Mouse (Mus musculus): ENCODE data around the gene Plod1. TPM values are rescaled to one million over a fixed set of nuclear protein-coding genes. Genes with fewer than 3 reads are reported as not detected.

Plod1 gene
- 10 to 100 TPM; 90.1 to 95.0 TPM for total RNA-seq (2021)
- long read RNA-seq, experiment 1, transcript Plod1-201 (19 exons, 3,243 nt), result major isoform, 92 of 123 reads
- long read RNA-seq, experiment 1, partial matches to known transcripts, result 22 of 123 reads
- long read RNA-seq, experiment 1, other reads (novel, unspliced or antisense), result 9 of 123 reads
- long read RNA-seq, experiment 2, transcript Plod1-201 (19 exons, 3,243 nt), result major isoform, 106 of 131 reads
- long read RNA-seq, experiment 2, partial matches to known transcripts, result 18 of 131 reads
- long read RNA-seq, experiment 2, other reads (novel, unspliced or antisense), result 7 of 131 reads

- intact Hi-C loops (cut with DNase I), result no loop called here
- peak; percentile 92 for DNase-seq
These were observed at the start of gene Plod1 for GRCm38 (mm10) chr4:147936331-147936954. Gene Plod1, minus strand, starts transcription at chr4:147936767.

GRCm38 (mm10) chr4:147985205-147986132 is 48.9 kb upstream of the Plod1 start, which contains the start of gene Nppb:
Gene Nppb, plus strand, starts transcription at chr4:147985788.
- peak; percentile 56 to 71 for DNase-seq
- intact Hi-C loops (cut with DNase I), result no loop called here

GRCm38 (mm10) chr4:147979441-147979860 is 42.9 kb upstream of the Plod1 start:
- intact Hi-C loops (cut with DNase I), result no loop called here
- no peak for DNase-seq

- intact Hi-C loops (cut with DNase I), result no loop called here
- no peak for DNase-seq
These were observed 41.8 kb upstream of the Plod1 start for GRCm38 (mm10) chr4:147978391-147978790.

- DNase-seq, result no peak
- intact Hi-C loops (cut with DNase I), result no loop called here
These were observed 41.2 kb upstream of the Plod1 start for GRCm38 (mm10) chr4:147977726-147978125.

GRCm38 (mm10) chr4:147976237-147976636 is 39.7 kb upstream of the Plod1 start:
- intact Hi-C loops (cut with DNase I), result no loop called here
- no peak for DNase-seq

GRCm38 (mm10) chr4:147969337-147969736 is 32.8 kb upstream of the Plod1 start:
- intact Hi-C loops (cut with DNase I), result no loop called here
- DNase-seq, result peak in 1 of 2 experiments; percentile 30

- intact Hi-C loops (cut with DNase I), result no loop called here
- no peak for DNase-seq
These were observed 32.2 kb upstream of the Plod1 start for GRCm38 (mm10) chr4:147968816-147969215.

- peak in 1 of 2 experiments; percentile 51 for DNase-seq
These were observed 29.1 kb upstream of the Plod1 start for GRCm38 (mm10) chr4:147965712-147966111.

GRCm38 (mm10) chr4:147963623-147964022 is 27.1 kb upstream of the Plod1 start:
- intact Hi-C loops (cut with DNase I), result no loop called here

More at GRCm38 (mm10) chr4:147965712-147966111, 29.1 kb upstream of the Plod1 start:
- intact Hi-C loops (cut with DNase I), result no loop called here

GRCm38 (mm10) chr4:147962781-147963180 is 26.2 kb upstream of the Plod1 start:
- intact Hi-C loops (cut with DNase I), result no loop called here
- peak in 1 of 2 experiments; percentile 48 for DNase-seq

More at GRCm38 (mm10) chr4:147963623-147964022, 27.1 kb upstream of the Plod1 start:
- peak; percentile 26 to 57 for DNase-seq

GRCm38 (mm10) chr4:147959881-147960831 is 23.6 kb upstream of the Plod1 start:
- DNase-seq, result peak; percentile 76 to 82

GRCm38 (mm10) chr4:147957141-147957540 is 20.6 kb upstream of the Plod1 start:
- intact Hi-C loops (cut with DNase I), result no loop called here
- no peak for DNase-seq

More at GRCm38 (mm10) chr4:147959881-147960831, 23.6 kb upstream of the Plod1 start:
- intact Hi-C loops (cut with DNase I), result loop anchor here (1.0 kb wide), 1 partner anchor 48 kb away; no protein-coding TSS in a partner anchor

- peak in 1 of 2 experiments; percentile 60 for DNase-seq
- intact Hi-C loops (cut with DNase I), result loop anchor here (2.0 kb wide), 1 partner anchor 35 kb away; no protein-coding TSS in a partner anchor
These were observed 17.0 kb upstream of the Plod1 start for GRCm38 (mm10) chr4:147953590-147953989.

- intact Hi-C loops (cut with DNase I), result no loop called here
- DNase-seq, result no peak
These were observed 10.9 kb upstream of the Plod1 start for GRCm38 (mm10) chr4:147947511-147947910.

- intact Hi-C loops (cut with DNase I), result no loop called here
- DNase-seq, result no peak
These were observed 6.4 kb upstream of the Plod1 start for GRCm38 (mm10) chr4:147943005-147943404.

GRCm38 (mm10) chr4:147941045-147942020 is 4.8 kb upstream of the Plod1 start:
- peak in 1 of 2 experiments; percentile 31 for DNase-seq
- intact Hi-C loops (cut with DNase I), result no loop called here

- peak; percentile 84 to 88 for DNase-seq
- intact Hi-C loops (cut with DNase I), result no loop called here
These were observed 4.0 kb upstream of the Plod1 start, which contains the start of gene 2510039O18Rik for GRCm38 (mm10) chr4:147940576-147941044. Gene 2510039O18Rik, plus strand, starts transcription at chr4:147940895.
